Mouse (Mus musculus) urinary bladder, postnatal 10 days (tissue): ENCODE measurements around the gene Cap1.
"Not testable (repeated sequence)": the region's sequence is repeated elsewhere in the genome, so short reads cannot be mapped to it uniquely, and the experiment has no call there.

Experiments used
- DNase-seq: peaks from one replicate; pipeline ENCODE4 v3.0.0; 2022; ENCODE audit warnings: low spot score

The Cap1 gene

GRCm38 (mm10) chr4:122837180-122837730, 48.6 kb downstream of the Cap1 start:
- DNase-seq: no peak

- no peak for DNase-seq
These were observed 49.5 kb downstream of the Cap1 start for GRCm38 (mm10) chr4:122836403-122836775.

- peak; percentile 32 for DNase-seq
These were observed 50.1 kb downstream of the Cap1 start, which contains the start of gene Ppt1 for GRCm38 (mm10) chr4:122835530-122836402. TSS of gene Ppt1 (plus strand) at chr4:122836242.

GRCm38 (mm10) chr4:122831888-122832287, 54.0 kb downstream of the Cap1 start:
- no peak for DNase-seq

GRCm38 (mm10) chr4:122829339-122829738, 56.5 kb downstream of the Cap1 start:
- no peak for DNase-seq

GRCm38 (mm10) chr4:122827651-122828050, 58.2 kb downstream of the Cap1 start:
- DNase-seq: no peak

- DNase-seq: not testable (repeated sequence)
These were observed 64.9 kb downstream of the Cap1 start for GRCm38 (mm10) chr4:122820941-122821340.

GRCm38 (mm10) chr4:122816202-122816601, 69.7 kb downstream of the Cap1 start:
- no peak for DNase-seq

- DNase-seq: no peak
These were observed 74.0 kb downstream of the Cap1 start for GRCm38 (mm10) chr4:122811824-122812223.

GRCm38 (mm10) chr4:122811180-122811579, 74.7 kb downstream of the Cap1 start:
- DNase-seq: no peak
